In genomic region chr13:8584257-8585005, GRCm38 (mm10) we compare ENCODE assay signal across 18 mouse cellular contexts.
A peak's percentile ranks its signal among the peaks of the same experiment; 100 is the strongest.
DNase-seq lines count a peak whose midpoint lies in the region; ATAC-seq and TF ChIP-seq lines count a peak whose summit lies in the region.
"Had no signal": no experiment of that assay in that cellular context is flagged by ENCODE, and none has a peak within 500 bp of the region (broad histone marks: within the 10 kb centered on the region; RNA-seq: fewer than 3 reads in every experiment).

No protein-coding gene starts in this region.

- no peaks in the 10 kb centered on the region for H3K36me3 ChIP-seq in hindbrain, embryonic 12.5 days
- no peaks in the 10 kb centered on the region for H3K36me3 ChIP-seq in hindbrain, embryonic 10.5 days
- H3K36me3 ChIP-seq in midbrain, embryonic 15.5 days (replicated peaks): no peaks in the 10 kb centered on the region
- no peaks in the 10 kb centered on the region for H3K36me3 ChIP-seq in midbrain, embryonic 10.5 days
- H3K36me3 ChIP-seq in hindbrain, postnatal 0 days (ENCODE audit: insufficient read depth, low read length): no peaks in the 10 kb centered on the region
- H3K36me3 ChIP-seq in intestine, embryonic 15.5 days: no peaks in the 10 kb centered on the region
- H3K36me3 ChIP-seq: embryonic facial prominence, embryonic 13.5 days; heart, embryonic 15.5 days; limb, embryonic 10.5 days; liver, embryonic 15.5 days had no signal

- 70% methylated on average over 8 of the region's 8 CpGs for WGBS in hindbrain, embryonic 12.5 days
- WGBS in hindbrain, embryonic 10.5 days: 85% methylated on average over 8 of the region's 8 CpGs
- 74% methylated on average over 8 of the region's 8 CpGs for WGBS in midbrain, embryonic 15.5 days
- WGBS in midbrain, embryonic 10.5 days: 83% methylated on average over 8 of the region's 8 CpGs
- 67% methylated on average over 8 of the region's 8 CpGs for WGBS in hindbrain, postnatal 0 days
- 75% methylated on average over 8 of the region's 8 CpGs for WGBS in intestine, embryonic 15.5 days

- peak; percentile 76 to 79 for DNase-seq in cerebellum, postnatal 10 days
- no peak for DNase-seq in cerebellum, adult 18-20 months
- DNase-seq in hindbrain, embryonic 10.5 days (ENCODE audit: low spot score): no peak
- DNase-seq in midbrain, embryonic 10.5 days (ENCODE audit: low spot score): no peak
- peak; percentile 71 for DNase-seq in hindbrain, postnatal 0 days (ENCODE audit: low spot score)
- DNase-seq: gastrocnemius, postnatal 36 days; spleen, adult 18-20 months; thymus, postnatal 25 days had no signal

- no peak overlapping the region for H3K4me2 ChIP-seq in hindbrain, embryonic 12.5 days (replicated peaks)
- H3K4me2 ChIP-seq in midbrain, embryonic 15.5 days: no peak overlapping the region
- H3K4me2 ChIP-seq in hindbrain, postnatal 0 days (ENCODE audit: low read depth, low read length): no peak overlapping the region
- no peak overlapping the region for H3K4me2 ChIP-seq in intestine, embryonic 15.5 days (replicated peaks)
- H3K4me2 ChIP-seq: embryonic facial prominence, embryonic 13.5 days; heart, embryonic 15.5 days; liver, embryonic 15.5 days had no signal

- H3K27me3 ChIP-seq in hindbrain, embryonic 12.5 days: no peaks in the 10 kb centered on the region
- H3K27me3 ChIP-seq in hindbrain, embryonic 10.5 days (ENCODE audit: insufficient read depth, poor library complexity, severe bottlenecking): no peaks in the 10 kb centered on the region
- no peaks in the 10 kb centered on the region for H3K27me3 ChIP-seq in midbrain, embryonic 15.5 days (replicated peaks)
- no peaks in the 10 kb centered on the region for H3K27me3 ChIP-seq in midbrain, embryonic 10.5 days (ENCODE audit: low read depth, poor library complexity, severe bottlenecking)
- no peaks in the 10 kb centered on the region for H3K27me3 ChIP-seq in hindbrain, postnatal 0 days (ENCODE audit: insufficient read depth, low read length)
- H3K27me3 ChIP-seq in intestine, embryonic 15.5 days (replicated peaks): no peaks in the 10 kb centered on the region
- H3K27me3 ChIP-seq: embryonic facial prominence, embryonic 13.5 days; heart, embryonic 15.5 days; liver, embryonic 15.5 days had no signal

- H3K4me3 ChIP-seq in hindbrain, embryonic 12.5 days: no peak overlapping the region
- no peak overlapping the region for H3K4me3 ChIP-seq in hindbrain, embryonic 10.5 days
- no peak overlapping the region for H3K4me3 ChIP-seq in midbrain, embryonic 15.5 days
- no peak overlapping the region for H3K4me3 ChIP-seq in midbrain, embryonic 10.5 days
- no peak overlapping the region for H3K4me3 ChIP-seq in hindbrain, postnatal 0 days (ENCODE audit: low read length)
- H3K4me3 ChIP-seq in intestine, embryonic 15.5 days (replicated peaks): no peak overlapping the region
- H3K4me3 ChIP-seq: embryonic facial prominence, embryonic 13.5 days; heart, embryonic 15.5 days; limb, embryonic 10.5 days; liver, embryonic 15.5 days had no signal

- no peak overlapping the region for H3K9ac ChIP-seq in hindbrain, embryonic 12.5 days
- H3K9ac ChIP-seq in midbrain, embryonic 15.5 days: no peak overlapping the region
- no peak overlapping the region for H3K9ac ChIP-seq in hindbrain, postnatal 0 days (replicated peaks; ENCODE audit: low read length)
- H3K9ac ChIP-seq in intestine, embryonic 15.5 days: no peak overlapping the region
- H3K9ac ChIP-seq: embryonic facial prominence, embryonic 13.5 days; heart, embryonic 15.5 days; liver, embryonic 15.5 days had no signal

- no peak for TF ChIP-seq CTCF in hindbrain, postnatal 0 days (IDR thresholded peaks at IDR 0.05; ENCODE audit: low read depth)

- ATAC-seq in hindbrain, embryonic 12.5 days (ENCODE audit: low FRiP score): peak; percentile 46; the same call in 1 of the 2 replicates
- ATAC-seq in midbrain, embryonic 15.5 days (replicated peaks): 0 out of 2 replicates have a peak, but pooled peaks have one; percentile 20
- peak; percentile 80 for ATAC-seq in hindbrain, postnatal 0 days
- no peak for ATAC-seq in intestine, embryonic 15.5 days
- ATAC-seq: inflammation-experienced regulatory T-cells, adult 6 months had no signal

- no peaks in the 10 kb centered on the region for H3K4me1 ChIP-seq in hindbrain, embryonic 12.5 days
- H3K4me1 ChIP-seq in hindbrain, embryonic 10.5 days (replicated peaks): no peaks in the 10 kb centered on the region
- H3K4me1 ChIP-seq in midbrain, embryonic 15.5 days: no peaks in the 10 kb centered on the region
- H3K4me1 ChIP-seq in midbrain, embryonic 10.5 days: no peaks in the 10 kb centered on the region
- no peaks in the 10 kb centered on the region; the same call in 1 of the 2 replicates for H3K4me1 ChIP-seq in hindbrain, postnatal 0 days (ENCODE audit: insufficient read depth, low read length)
- H3K4me1 ChIP-seq in intestine, embryonic 15.5 days (replicated peaks): no peaks in the 10 kb centered on the region
- H3K4me1 ChIP-seq: heart, embryonic 15.5 days; limb, embryonic 10.5 days; liver, embryonic 15.5 days had no signal

- H3K27ac ChIP-seq in hindbrain, embryonic 12.5 days: no peak overlapping the region
- H3K27ac ChIP-seq in hindbrain, embryonic 10.5 days: no peak overlapping the region
- H3K27ac ChIP-seq in midbrain, embryonic 15.5 days: no peak overlapping the region
- H3K27ac ChIP-seq in midbrain, embryonic 10.5 days (replicated peaks): no peak overlapping the region
- 0 out of 2 replicates have a peak overlapping the region, but pooled peaks have one; percentile 4 for H3K27ac ChIP-seq in hindbrain, postnatal 0 days
- H3K27ac ChIP-seq in intestine, embryonic 15.5 days: no peak overlapping the region
- H3K27ac ChIP-seq: embryonic facial prominence, embryonic 13.5 days; heart, embryonic 15.5 days; limb, embryonic 10.5 days; liver, embryonic 15.5 days; macrophage; stomach, postnatal 0 days had no signal

- H3K9me3 ChIP-seq in hindbrain, embryonic 12.5 days (replicated peaks): no peaks in the 10 kb centered on the region
- no peaks in the 10 kb centered on the region for H3K9me3 ChIP-seq in hindbrain, embryonic 10.5 days
- H3K9me3 ChIP-seq in midbrain, embryonic 15.5 days: no peaks in the 10 kb centered on the region
- no peaks in the 10 kb centered on the region for H3K9me3 ChIP-seq in midbrain, embryonic 10.5 days (replicated peaks)
- H3K9me3 ChIP-seq in hindbrain, postnatal 0 days (ENCODE audit: low read length): no peaks in the 10 kb centered on the region
- no peaks in the 10 kb centered on the region for H3K9me3 ChIP-seq in intestine, embryonic 15.5 days
- H3K9me3 ChIP-seq: embryonic facial prominence, embryonic 13.5 days; heart, embryonic 15.5 days; limb, embryonic 10.5 days; liver, embryonic 15.5 days had no signal

Comparison
In these comparisons a context has a peak if more than half of its experiments do, and no peak if none do; other contexts are left out.
1. DNase-seq: peak in cerebellum, postnatal 10 days (2 of 2) and hindbrain, postnatal 0 days (single experiment); none in cerebellum, adult 18-20 months (0 of 2), hindbrain, embryonic 10.5 days (single experiment) and midbrain, embryonic 10.5 days (single experiment).